Mouse (Mus musculus) A20 (cell line): ENCODE results near the gene Srsf6.

ENCODE experiments used
- DNase-seq: peaks from one replicate; pipeline ENCODE4 v3.0.0-alpha.2; 2011; ENCODE audit warnings: low read depth, low spot score

The Srsf6 gene

GRCm38 (mm10) chr2:162931674-162932650, 634 bp downstream of the Srsf6 start:
- DNase-seq: peak; percentile 73

- no peak for DNase-seq
Measured at GRCm38 (mm10) chr2:162932706-162933105, 1.4 kb downstream of the Srsf6 start.

- no peak for DNase-seq
Measured at GRCm38 (mm10) chr2:162934421-162934820, 3.1 kb downstream of the Srsf6 start.

- DNase-seq: no peak
Measured at GRCm38 (mm10) chr2:162935700-162936099, 4.4 kb downstream of the Srsf6 start.

- DNase-seq: no peak
Measured at GRCm38 (mm10) chr2:162939562-162939961, 8.2 kb downstream of the Srsf6 start.

- no peak for DNase-seq
Measured at GRCm38 (mm10) chr2:162943148-162943846, 12.0 kb downstream of the Srsf6 start, which contains the start of gene L3mbtl1. Gene L3mbtl1, plus strand, starts transcription at chr2:162943472.

GRCm38 (mm10) chr2:162943931-162944330, 12.6 kb downstream of the Srsf6 start:
- DNase-seq: no peak

GRCm38 (mm10) chr2:162946964-162947363, 15.6 kb downstream of the Srsf6 start:
- no peak for DNase-seq

- DNase-seq: no peak
Measured at GRCm38 (mm10) chr2:162947736-162948135, 16.4 kb downstream of the Srsf6 start.

- no peak for DNase-seq
Measured at GRCm38 (mm10) chr2:162948221-162948620, 16.9 kb downstream of the Srsf6 start.

- no peak for DNase-seq
Measured at GRCm38 (mm10) chr2:162950776-162951175, 19.4 kb downstream of the Srsf6 start.

- DNase-seq: no peak
Measured at GRCm38 (mm10) chr2:162956843-162957242, 25.5 kb downstream of the Srsf6 start.

- DNase-seq: no peak
Measured at GRCm38 (mm10) chr2:162961321-162961720, 30.0 kb downstream of the Srsf6 start.

GRCm38 (mm10) chr2:162966734-162967133, 35.4 kb downstream of the Srsf6 start:
- DNase-seq: no peak

- DNase-seq: peak; percentile 45
Measured at GRCm38 (mm10) chr2:162968357-162968756, 37.0 kb downstream of the Srsf6 start.

GRCm38 (mm10) chr2:162969101-162969500, 37.8 kb downstream of the Srsf6 start:
- DNase-seq: no peak

GRCm38 (mm10) chr2:162970896-162971295, 39.6 kb downstream of the Srsf6 start:
- no peak for DNase-seq

GRCm38 (mm10) chr2:162972752-162973151, 41.4 kb downstream of the Srsf6 start:
- DNase-seq: no peak

GRCm38 (mm10) chr2:162973206-162973605, 41.9 kb downstream of the Srsf6 start:
- no peak for DNase-seq

- DNase-seq: no peak
Measured at GRCm38 (mm10) chr2:162973637-162974036, 42.3 kb downstream of the Srsf6 start.

- DNase-seq: no peak
Measured at GRCm38 (mm10) chr2:162975157-162975775, 43.9 kb downstream of the Srsf6 start.

GRCm38 (mm10) chr2:162976001-162976400, 44.7 kb downstream of the Srsf6 start:
- peak; percentile 34 for DNase-seq
